Mouse (Mus musculus): Measurements from ENCODE around the gene Ccdc85b.

GRCm38 (mm10) chr19:5468374-5468773 is 10.7 kb upstream of the Ccdc85b start, which contains the start of gene Ctsw:
- TF ChIP-seq EP300 (IDR thresholded peaks at IDR 0.05; ENCODE audit: low read depth) (no peak), CTCF (IDR thresholded peaks at IDR 0.05; ENCODE audit: low read depth) (no peak)
